Mouse (Mus musculus): Measurements from ENCODE around the gene Gpc6.
A peak's percentile ranks its signal among the peaks of the same experiment; 100 is the strongest.

Gene Gpc6

DNA sequence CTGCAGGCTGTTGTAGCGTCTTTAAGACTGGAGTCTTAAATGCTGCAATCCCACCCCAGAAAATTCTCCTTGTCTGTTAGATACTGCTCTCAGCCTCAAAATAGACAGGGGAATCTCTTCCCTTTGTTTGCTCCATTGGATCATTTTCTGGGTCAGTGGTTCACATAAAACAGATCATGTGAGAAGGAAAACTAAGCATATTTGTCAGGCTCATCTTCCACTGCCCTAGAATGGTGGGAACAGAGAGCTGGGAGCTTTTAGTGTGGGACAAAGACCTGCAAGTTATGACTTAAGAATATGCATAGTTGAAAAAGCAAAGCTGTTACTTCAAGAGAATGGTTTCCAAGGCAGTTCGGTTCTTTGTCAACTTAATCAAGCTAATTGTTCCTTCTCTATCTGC lies 136.4 kb downstream of the Gpc6 start:
- no peak for DNase-seq (ENCODE audit: low read depth, low spot score)

DNA sequence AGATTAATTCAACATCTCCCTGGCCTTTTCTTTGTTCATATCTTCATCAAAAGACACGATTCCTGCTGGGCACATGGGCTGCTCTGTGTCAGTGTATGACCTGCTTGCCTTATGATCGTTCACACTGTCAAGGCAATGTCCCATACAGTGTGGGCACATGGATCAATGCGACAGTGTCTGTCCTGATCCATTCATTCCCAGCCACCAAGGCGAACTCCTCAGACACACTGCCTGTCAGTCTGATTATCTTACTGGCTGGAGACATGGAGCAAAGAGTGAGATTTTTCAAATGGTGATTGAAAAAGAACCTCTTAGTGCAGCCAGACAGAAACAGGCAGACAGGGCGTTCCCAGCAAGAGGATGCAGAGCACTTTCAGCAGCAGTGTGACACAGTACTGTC lies 143.1 kb downstream of the Gpc6 start:
- DNase-seq (ENCODE audit: low read depth, low spot score): no peak

DNA sequence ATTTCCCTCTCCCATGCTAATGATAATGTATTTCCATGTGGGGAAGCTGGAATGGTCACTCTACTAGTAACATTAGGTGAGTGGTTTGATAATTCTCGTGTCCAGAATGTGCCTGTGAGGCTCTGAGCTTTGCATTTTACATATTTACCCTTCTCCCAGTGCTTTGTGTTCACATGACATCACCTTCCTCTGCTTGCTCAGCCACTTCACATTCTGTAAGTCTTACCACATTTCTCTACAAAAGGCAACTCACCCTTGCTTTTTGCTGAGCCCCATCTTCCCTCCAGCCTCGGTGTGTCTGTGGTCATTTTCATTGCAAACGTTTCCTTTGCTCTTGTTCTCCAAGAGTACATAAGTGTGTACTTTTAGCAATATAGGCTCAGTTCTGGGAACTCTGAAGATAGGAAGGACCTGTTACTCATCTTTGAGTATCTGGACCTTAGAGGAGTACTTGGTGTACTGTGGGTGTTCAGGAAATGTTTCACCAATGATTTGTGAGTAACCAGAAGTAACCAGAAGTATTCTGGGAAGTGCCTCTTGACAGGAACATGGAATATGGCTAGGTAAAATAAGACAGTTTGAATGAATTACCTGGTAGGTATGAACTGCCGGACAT lies 145.5 kb downstream of the Gpc6 start:
- no peak for DNase-seq (ENCODE audit: low read depth, low spot score)

DNA sequence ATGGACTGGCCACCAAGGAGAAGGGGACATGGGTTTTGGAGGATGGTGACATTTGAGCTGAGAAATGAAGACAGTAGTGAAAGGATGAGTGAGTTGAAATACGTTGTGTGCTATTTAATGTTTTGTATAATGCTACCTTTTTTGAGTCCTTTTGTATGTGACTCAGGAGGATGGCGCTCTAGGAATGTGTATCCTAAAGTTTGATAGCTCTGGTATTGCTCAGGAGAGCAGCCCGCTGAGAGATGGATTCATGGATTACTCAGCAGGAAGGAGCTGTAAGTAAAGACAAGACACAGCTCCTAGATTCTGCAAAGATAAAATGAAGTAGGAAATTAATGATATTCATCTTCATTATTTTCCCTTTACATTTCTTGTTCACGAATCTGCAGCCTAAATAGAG lies 168.5 kb downstream of the Gpc6 start:
- DNase-seq (ENCODE audit: low read depth, low spot score): no peak

DNA sequence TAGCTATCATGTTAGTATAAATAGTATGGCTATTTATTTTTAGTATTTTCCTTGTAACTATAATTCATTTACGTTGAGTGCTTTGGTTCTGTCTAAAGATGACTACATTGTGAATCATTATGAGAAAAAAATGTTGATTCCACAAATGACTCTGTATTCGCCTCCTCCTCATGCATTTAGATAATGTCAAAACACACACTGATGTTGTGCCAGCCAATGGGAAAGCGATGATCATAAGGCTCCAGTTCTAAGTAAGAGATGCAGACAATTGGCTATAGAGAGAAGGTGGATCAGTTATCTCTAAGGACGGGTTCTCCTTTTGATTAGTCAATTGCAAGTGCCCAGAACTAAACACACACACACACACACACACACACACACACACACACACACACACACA lies 181.8 kb downstream of the Gpc6 start:
- DNase-seq (ENCODE audit: low read depth, low spot score): no peak

DNA sequence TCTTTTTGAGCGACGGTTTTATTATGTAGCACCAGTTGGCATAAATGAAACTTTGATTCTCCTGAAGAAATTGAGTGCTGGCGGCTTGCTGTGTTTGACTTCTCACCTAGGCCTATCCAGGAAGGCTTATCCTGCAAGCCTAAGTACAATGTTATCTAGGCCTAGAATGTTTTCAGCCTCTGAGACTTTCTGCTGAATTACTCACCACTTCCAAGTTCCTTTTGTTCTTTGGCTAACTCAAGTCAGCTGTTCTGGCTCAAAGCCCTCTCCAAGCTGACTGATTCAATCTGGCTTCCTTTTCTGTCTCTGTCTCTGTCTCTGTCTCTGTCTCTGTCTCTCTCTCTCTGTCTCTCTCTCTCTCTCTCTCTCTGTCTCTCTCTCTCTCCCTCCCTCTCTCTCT lies 188.0 kb downstream of the Gpc6 start:
- DNase-seq (ENCODE audit: low read depth, low spot score): no peak

DNA sequence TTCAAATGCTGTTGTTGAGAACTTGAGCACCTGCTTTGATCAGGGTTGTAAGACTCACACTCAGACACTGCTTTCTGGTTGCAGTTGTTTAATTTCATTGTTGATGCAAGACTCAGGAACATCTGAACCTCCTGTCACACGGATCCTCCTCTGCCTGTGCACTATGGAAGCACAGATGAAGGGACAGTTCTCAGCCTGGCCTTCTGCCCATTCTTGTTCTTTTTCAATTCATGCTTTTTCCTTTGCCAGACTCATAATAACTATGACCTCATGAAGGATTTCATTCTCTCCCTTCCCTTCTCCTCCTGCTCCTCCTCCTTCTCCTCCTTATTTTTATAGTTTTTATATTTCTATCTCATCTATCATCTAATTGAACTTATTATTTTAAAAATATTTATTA lies 196.9 kb downstream of the Gpc6 start:
- no peak for DNase-seq (ENCODE audit: low read depth, low spot score)

DNA sequence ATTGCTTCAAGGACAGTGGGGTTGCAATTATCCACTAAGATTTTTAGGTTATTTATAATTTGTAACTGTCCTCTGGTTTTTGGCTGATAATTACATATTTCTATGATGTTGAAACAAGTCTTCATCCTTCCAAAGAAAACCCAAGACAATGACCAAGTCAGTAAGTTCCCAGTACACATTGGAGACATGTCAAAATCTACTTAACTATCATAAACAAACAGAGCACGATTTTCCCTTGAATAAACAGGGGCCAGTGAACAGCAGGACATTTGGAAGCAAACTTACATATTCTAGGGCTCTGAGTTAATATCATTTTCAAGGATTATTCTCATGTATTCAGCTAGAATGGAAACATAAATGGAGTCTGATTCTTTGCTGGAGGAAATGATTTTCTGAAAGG lies 205.2 kb downstream of the Gpc6 start:
- no peak for DNase-seq (ENCODE audit: low read depth, low spot score)

DNA sequence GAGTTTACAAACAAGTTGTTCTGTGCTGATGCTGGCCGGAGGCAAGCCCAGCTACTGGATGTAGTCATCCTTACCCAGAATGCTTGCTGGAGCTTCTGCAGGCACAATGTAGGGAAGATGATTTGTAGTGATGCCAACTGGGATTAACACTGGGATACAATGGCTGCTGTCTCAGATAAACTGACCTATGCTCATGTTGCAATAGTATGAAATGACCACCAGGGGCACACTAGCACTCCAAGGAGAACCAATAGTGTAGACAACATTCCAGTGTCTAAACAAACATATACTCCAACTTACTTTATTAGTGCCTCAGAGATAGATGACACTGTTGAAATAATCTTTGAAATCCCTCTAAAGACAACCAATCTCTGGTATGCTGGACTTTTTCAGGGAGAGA lies 206.2 kb downstream of the Gpc6 start:
- no peak for DNase-seq (ENCODE audit: low read depth, low spot score)

DNA sequence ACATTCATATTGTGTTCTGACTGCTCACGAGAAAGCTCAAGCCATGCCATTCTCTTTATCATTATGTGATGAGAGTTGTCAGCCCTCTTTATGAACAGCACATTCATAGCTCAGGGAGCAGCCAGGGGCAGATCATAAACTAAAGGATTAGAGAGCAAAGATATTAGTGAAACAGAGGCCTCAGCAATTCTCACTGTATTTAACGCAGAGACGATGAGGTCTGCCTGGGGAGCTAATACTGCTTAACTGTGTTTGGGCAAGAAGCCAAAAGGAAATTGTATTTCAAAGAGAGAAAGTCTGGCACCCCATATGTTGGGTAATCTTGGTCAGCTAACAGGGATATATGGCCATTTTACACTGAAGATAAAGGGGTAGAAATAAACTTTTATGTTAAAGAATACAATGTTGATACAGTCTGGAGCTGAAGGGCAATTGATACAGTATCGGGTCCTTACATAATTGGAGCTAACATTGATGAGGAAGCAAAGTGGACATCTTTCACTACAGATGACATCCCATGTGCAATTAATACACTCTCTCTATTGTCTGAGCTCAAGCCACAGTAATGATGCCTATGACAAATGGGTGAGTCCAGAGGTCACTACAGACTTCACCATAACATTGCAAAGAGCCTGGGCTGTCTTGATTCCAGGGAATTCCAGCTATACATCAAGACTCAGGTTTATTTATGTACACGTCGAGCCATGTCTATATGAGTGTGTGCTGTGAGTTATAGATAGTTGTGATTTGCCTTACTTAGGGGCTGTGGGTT lies 216.1 kb downstream of the Gpc6 start:
- no peak for DNase-seq (ENCODE audit: low read depth, low spot score)

DNA sequence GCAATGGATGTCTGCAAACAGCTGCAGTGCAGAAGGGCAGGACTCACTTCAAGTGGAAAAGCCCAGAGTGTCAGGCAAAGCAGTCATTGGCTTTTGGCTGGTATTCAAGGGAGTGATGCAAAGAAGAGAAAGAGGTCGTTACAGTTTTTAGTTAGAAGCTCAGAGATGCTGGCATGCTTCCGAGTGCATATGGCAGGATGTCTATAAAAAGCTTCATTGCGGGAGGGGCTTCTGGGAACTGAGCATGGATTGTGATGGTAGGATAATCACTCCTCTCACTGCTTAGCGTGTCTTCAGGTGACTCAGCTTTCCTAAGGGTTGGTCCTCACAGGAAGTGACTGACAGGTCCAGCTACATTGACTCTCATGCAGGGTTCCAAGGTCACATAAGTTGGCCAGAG lies 221.0 kb downstream of the Gpc6 start:
- DNase-seq (ENCODE audit: low read depth, low spot score): peak; percentile 30

DNA sequence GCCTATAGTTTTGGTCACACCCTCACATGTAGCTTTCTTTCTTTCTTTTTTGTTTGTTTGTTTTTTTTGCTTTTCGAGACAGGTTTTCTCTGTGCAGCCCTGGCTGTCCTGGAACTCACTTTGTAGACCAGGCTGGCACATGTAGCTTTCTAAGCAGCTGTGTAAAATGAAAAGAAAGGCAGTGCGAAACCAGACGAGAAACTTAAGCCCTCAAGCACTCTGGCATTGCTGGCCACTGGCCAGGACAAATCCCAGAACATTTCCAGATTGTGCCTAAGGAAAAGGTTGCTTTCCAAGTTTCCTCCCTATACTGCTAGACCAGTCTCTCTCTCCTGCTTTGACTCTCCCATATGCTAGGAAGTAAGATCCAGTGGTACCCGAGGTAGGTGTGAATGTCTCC lies 221.6 kb downstream of the Gpc6 start:
- DNase-seq (ENCODE audit: low read depth, low spot score): no peak

DNA sequence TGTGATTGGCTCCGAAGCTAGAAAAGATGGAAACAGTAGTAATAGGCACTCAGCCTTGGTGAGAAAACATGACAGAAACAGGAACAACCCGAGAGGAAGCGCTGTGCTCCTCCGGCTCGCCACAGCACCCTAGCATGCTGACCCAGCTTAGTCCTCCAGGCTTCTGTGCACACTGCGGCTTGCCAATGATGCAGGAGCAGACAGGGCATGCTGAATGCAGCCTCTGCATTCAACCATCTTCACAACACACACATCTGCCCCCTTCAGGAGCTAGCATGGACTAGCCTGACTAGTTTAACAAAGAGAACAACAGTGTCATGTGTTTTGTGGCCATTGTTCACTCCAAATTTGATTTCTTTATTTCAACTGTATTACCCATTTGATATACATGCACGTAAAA lies 226.5 kb downstream of the Gpc6 start:
- no peak for DNase-seq (ENCODE audit: low read depth, low spot score)

DNA sequence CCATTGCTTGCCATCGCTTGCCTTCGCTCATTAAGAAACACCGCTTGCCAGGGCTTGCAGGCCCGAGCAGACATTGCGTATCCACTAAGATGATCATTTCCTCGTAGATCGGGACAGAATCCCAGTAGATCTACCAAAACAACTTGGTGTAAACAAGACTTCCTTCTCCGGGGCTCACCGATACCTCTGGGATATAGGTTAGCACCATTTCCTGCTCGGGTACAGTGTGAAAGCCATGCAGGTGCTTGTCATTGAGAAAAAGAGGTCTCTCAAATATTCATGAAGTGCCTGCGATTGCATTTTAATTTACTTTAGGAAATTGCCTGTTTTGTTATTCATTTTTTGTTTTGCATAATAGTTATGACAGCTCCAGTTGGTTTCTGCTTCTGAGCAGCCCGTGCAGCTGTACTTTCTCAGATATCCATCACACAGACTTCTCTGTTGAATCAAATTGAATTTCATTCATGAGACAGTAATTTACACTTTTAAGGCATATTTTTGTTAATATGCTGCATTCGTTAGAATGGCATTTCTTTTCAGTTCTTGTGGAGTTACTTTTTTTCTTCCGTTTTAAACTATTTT lies 230.9 kb downstream of the Gpc6 start:
- DNase-seq (ENCODE audit: low read depth, low spot score): no peak

DNA sequence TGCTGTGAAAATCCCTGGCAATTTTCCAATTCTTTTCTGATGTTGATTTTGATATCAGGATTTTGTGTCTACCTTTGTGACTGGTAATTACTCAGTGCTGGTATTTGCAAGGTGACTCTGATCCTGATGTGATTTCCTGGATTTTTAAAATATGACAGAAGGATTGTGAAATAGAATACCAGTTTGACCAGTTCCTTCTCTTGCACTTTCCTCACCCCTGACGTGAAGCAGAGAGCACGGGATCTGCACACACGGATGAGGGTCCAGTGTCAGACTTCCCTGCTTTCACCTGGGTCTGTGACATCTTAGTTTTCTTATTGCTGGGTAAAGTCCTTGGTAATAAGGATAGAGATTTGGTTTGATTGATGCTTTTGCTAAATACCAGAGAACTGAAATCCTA lies 232.3 kb downstream of the Gpc6 start:
- no peak for DNase-seq (ENCODE audit: low read depth, low spot score)

DNA sequence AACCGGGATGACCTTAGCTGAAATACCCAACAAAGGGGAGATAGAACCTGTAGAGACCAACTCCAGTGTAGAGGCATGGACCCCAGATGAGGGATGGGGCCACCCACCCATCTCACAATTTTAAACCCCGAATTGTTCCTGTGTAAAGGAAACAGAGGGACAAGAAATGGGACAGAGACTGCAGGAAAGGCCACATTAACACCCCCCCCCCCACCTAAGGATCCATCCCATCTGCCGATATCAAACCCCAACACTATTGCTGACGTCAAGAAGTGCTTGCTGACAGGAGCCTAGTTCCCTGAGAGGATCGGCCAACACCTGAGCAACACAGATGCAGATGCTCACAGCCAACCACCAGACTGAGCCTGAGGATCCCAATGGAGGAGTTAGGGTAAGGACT lies 241.2 kb downstream of the Gpc6 start:
- no peak for DNase-seq (ENCODE audit: low read depth, low spot score)

DNA sequence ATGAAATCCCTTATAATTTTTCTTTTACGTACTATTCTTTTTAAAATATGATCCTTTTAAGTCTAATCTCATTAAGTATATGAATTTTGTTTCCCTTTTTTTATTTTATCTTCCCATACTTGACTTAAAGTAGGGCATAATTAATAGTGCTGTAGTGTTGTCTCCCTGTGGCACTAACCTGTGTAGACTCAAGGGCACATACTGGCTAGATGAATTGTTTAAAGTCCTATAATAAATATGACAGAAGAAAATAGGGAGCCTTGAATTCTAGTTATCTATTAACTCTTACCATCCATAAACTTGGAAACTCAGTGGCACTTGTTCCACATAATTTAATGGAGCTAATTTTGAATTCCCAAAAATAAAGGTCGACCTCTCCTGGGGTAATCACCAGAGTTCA lies 268.2 kb downstream of the Gpc6 start:
- DNase-seq (ENCODE audit: low read depth, low spot score): no peak

DNA sequence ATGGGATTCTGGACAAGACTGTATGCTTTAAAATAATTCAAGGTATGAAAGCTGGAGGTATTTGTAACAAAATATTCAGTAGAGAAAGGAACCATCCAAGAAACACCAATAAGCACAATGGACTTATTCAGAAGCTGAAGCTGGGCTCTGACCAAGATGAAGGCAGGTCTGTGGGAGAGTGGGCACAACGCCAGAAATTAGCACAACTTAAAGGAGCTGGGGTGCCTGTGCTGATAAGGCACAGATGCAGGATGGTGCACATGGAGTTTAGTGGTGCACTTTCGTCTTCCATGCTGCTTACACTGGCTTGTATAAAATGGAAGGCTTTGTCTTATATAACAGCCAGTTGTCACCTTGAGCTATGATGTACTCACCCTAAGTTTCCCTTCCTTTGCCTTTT lies 276.9 kb downstream of the Gpc6 start:
- no peak for DNase-seq (ENCODE audit: low read depth, low spot score)

DNA sequence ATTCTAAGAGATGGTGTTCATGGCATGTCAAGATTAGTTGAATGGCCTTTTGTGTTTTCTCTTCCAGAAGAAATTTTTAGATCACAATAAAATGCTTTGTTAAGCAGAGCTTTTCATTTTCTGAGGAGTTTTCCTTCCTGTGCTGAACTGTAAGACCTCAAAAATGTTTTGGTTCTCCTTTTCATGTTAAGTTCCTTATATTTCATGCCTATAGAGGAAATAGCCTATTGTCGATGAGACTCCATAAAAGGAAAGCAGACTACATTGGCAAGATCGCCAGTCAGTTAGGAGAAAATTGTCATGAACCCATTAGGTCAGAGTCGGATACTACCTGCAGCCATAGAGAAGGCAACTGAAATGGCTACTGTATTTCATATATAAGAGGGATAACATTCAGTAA lies 278.8 kb downstream of the Gpc6 start:
- DNase-seq (ENCODE audit: low read depth, low spot score): no peak

DNA sequence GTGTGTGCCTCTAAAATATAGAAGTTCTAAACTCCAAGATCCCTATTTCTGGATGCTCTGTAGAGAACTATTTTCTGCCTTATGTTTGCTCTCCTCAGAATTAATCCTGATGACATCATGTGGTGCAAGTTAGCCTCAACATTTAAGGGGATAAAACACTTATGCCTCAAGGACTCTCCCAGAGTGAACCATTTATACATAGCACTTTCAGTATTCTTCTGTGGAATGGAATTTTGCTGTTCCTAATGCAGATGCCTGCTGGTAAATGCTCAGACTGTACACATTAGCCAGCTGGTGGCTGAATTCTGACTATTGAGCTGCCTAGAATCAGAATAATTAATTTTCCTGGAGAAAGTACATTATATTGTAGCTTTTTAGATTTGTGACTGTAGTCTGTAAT lies 289.3 kb downstream of the Gpc6 start:
- DNase-seq (ENCODE audit: low read depth, low spot score): no peak

DNA sequence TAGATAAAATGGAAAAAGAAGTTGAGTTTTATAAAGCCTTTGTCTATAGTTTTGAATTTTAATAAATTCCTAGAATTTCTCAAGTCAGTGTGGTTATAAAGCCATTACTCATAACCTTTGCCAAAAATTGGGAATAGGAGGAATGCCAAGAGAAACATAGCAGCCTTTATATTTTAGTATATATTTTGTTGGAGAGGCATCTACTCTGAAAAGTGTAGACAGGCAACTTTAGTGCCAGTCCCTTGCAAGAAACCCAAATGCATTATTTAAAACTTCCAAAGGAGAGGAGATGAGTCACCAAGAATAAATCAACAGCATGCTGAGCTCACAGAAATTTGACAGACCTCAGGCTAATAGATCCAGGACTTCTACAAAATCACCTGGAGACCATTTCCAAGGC lies 301.8 kb downstream of the Gpc6 start:
- DNase-seq (ENCODE audit: low read depth, low spot score): no peak

DNA sequence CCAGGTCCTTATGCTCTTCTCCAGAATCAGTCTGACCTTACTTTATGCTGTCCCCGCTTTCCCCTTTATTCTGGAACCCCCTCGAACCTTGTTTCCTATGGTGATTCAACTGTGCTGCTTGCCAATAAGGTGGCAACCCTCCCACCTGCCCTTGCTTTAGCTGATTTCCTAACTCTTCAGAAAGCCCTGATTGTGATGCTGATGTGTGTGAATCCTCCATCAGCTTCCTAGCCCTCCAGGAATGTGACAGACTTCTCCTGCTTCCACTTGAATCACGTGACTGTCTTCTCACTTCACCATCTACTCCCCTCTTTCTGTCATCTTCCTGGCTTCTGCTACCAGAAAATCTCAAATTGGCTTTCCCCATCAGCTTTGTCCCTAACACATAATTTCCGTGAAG lies 305.4 kb downstream of the Gpc6 start:
- no peak for DNase-seq (ENCODE audit: low read depth, low spot score)

DNA sequence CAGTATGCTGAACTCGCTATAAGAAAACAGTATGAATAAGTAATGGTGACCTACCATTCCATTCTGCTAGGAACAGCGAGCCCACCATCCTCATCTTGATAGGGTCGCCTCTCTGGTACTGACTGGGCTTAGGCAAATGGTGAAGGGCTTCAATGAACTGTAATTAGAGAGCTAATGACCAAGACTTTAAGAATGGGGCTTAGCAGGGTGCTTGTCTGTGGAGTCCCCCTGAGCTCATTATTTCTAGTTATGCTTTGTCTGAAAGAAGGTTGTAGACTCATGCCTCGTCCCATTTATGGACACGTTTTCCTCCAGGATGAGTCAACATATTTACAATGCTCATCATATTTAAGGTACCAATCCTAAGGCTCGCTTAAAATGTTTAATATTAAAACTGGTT lies 313.1 kb downstream of the Gpc6 start:
- DNase-seq (ENCODE audit: low read depth, low spot score): no peak

Data from brain, embryonic 18.5 days (tissue).